Mouse (Mus musculus): ENCODE results near the gene Galnt11.

DNA sequence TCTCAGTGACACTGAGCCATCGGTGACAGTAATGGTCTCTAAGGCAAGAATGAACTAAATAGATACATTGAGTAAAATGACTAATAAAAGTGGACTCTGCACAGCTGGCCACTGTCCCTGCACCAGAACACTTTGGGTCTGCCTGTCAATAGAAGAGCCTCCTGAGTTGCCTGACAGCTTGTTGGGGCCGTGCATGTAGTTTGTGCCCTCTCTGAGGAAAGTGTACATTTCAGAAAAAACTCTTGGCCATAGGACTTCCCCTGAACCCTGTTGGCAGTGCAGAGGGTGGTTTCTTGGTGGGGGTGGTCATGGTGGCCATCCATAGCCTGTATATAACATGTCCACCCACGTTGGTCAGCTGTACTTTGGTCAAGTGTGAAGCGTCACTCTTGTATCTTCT lies 32.8 kb downstream of the Galnt11 start:
- TF ChIP-seq TAL1 (IDR thresholded peaks at IDR 0.05; ENCODE audit: low read length), result no peak
- no peak for TF ChIP-seq GATA1 (IDR thresholded peaks at IDR 0.05; ENCODE audit: low read length)
